Mouse (Mus musculus) lung, embryonic 14.5 days (tissue): ENCODE measurements around the gene Nipal1. TPM values are rescaled to one million over a fixed set of nuclear protein-coding genes. Genes with fewer than 3 reads are reported as not detected.

Source experiments
- ATAC-seq: fragments of 200-750 bp; cut with Nextera tagmentation; 2 replicates; pipeline ENCODE4 v1.8.0; 2017; ENCODE audit warnings: mild to moderate bottlenecking, moderate TSS enrichment, moderate library complexity; ENCODE audit not compliant: insufficient read depth
- DNase-seq: peaks from one replicate; pipeline ENCODE4 v3.0.0-alpha.2; 2015
- H3K27ac ChIP-seq: fragments of 300-500 bp; sonication (generic); 2 replicates; pipeline ENCODE4 v1.5.1; 2014; ENCODE audit warnings: low read depth, mild to moderate bottlenecking, moderate library complexity
- H3K27me3 ChIP-seq: fragments of 300-500 bp; sonication (generic); 2 replicates; pipeline ENCODE4 v1.6.1; 2014; ENCODE audit warnings: low read length, control low read depth; ENCODE audit not compliant: insufficient read depth
- H3K36me3 ChIP-seq: fragments of 300-500 bp; sonication (generic); 2 replicates; pipeline ENCODE4 v1.6.1; 2014; ENCODE audit warnings: control low read depth; ENCODE audit not compliant: insufficient read depth
- H3K4me1 ChIP-seq: fragments of 300-500 bp; sonication (generic); 2 replicates; pipeline ENCODE4 v1.6.1; 2014; ENCODE audit warnings: antibody characterized with exemption, control low read depth; ENCODE audit not compliant: insufficient read depth
- H3K4me2 ChIP-seq: fragments of 300-500 bp; sonication (generic); 2 replicates; pipeline ENCODE4 v1.6.1; 2014; ENCODE audit warnings: mild to moderate bottlenecking
- H3K4me3 ChIP-seq: fragments of 300-500 bp; sonication (generic); 2 replicates; pipeline ENCODE4 v1.5.1; 2014; ENCODE audit warnings: low read depth, low read length
- H3K9ac ChIP-seq: fragments of 300-500 bp; sonication (generic); 2 replicates; pipeline ENCODE4 v1.6.1; 2014
- H3K9me3 ChIP-seq: fragments of 300-500 bp; sonication (generic); 2 replicates; pipeline ENCODE4 v1.6.1; 2016; ENCODE audit warnings: low read depth, low read length, control low read depth
- CTCF ChIP-seq: IDR thresholded peaks from 2 replicates; pipeline ENCODE4 v1.5.1; 2016; ENCODE audit warnings: antibody characterized with exemption, low read depth
- WGBS: fragments of 180-500 bp; shearing (Covaris S2); extraction: QIAGEN DNeasy Blood & Tissue Kit; methylation state at CpG from one replicate; pipeline ENCODE4 v1.1.7; 2014; 5-methylcytosine and 5-hydroxymethylcytosine counted together
- polyA plus RNA-seq: library from polyadenylated mRNA; unstranded; fragments of >200 nt; fragmentation: Nextera tagmentation; extraction: Ambion mirVana; gene quantifications from 2 replicates; pipeline ENCODE4 v1.2.1, GENCODE M21; 2014

The Nipal1 gene
- polyA plus RNA-seq, 1 experiment from 2014 or later = 0.29 TPM

DNA sequence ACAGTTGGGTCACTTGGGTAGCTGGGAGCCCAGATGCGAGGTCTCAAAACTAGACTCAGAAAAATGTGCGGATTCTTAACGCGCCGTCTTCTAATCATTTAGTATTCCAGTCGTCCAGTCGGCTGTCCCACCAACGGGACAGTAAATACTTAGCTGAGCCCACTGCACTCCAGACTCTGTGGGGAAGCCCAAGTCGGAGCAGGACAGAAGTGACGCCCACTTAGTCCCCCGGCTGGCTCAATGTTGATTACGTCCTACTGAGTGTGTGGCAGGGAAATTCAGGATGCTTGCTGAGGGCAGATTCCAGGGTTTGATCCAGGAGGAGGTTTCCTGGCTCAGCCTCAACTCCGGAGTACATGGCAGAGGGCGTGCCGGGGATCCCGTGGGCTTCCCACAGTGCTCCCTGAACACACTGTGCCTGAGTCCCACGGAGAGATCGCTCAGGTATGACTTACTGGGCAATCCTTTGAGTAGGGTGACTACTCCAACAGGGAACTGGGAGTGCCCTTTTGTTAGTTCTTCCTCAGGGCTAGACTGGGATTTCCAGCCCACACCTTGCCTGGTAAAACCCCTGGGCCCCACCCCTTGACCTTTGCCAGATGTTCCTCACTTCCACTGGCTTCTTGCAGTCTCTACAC is 482 bp downstream of the Nipal1 start:
- DNase-seq (peak; percentile 41), ATAC-seq (peak; percentile 73)
- Histone ChIP-seq H3K36me3 (no peaks in the 10 kb centered on the region), H3K9ac (peak overlapping the region; percentile 20), H3K4me3 (peak overlapping the region; percentile 47), H3K27me3 (peaks cover 10% of the 10 kb centered on the region; the same call in 1 of the 2 replicates), H3K9me3 (no peaks in the 10 kb centered on the region), H3K4me1 (no peaks in the 10 kb centered on the region), H3K27ac (no peak overlapping the region), H3K4me2 (peak overlapping the region; percentile 89)
- 6% methylated on average over 18 of the region's 18 CpGs for WGBS
- TF ChIP-seq CTCF = no peak

DNA sequence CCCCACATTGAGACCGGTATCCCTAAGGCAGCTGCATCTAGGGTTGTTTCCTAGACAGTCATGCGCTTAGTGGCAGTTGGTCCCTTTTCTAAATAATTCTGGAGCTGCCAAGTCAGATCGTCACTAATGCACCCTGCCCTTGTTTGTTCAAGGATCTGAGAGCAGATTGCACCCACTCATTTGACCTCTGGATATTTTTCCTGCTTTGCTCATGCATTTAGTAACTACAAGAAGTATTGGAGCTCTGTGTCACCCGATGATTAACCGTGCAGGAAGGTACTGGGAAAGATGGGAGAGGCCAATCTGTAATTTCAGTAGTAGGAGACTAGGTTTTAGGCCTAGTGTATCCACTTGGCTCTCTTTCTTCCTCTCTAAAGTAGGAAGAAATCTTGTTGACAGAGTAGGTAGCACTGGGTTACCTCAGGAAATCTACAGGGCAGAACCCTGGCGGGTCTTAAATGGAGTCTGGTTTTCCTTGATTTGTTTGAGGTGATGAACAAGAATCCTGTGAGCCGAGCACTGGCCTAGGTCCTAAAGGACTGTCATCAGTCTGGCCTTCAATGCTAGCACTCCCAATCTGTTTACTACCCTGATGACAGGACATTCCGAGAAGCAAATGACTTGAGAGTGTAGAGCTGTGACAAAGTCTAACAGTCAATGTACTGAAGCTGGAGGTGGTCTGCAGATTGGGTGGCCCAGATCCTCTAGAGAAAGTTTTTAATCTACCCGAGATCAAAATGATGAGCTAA is 1.6 kb downstream of the Nipal1 start:
- no peak for DNase-seq
- no peaks in the 10 kb centered on the region for H3K4me1 ChIP-seq
- no peak overlapping the region for H3K4me3 ChIP-seq
- ATAC-seq = no peak
- no peaks in the 10 kb centered on the region for H3K36me3 ChIP-seq
- peaks cover 10% of the 10 kb centered on the region; the same call in 1 of the 2 replicates for H3K27me3 ChIP-seq
- H3K4me2 ChIP-seq = no peak overlapping the region
- no peak overlapping the region for H3K27ac ChIP-seq
- WGBS = 74% methylated on average over 9 of the region's 9 CpGs
- no peak overlapping the region for H3K9ac ChIP-seq
- H3K9me3 ChIP-seq = no peaks in the 10 kb centered on the region
- no peak for TF ChIP-seq CTCF

DNA sequence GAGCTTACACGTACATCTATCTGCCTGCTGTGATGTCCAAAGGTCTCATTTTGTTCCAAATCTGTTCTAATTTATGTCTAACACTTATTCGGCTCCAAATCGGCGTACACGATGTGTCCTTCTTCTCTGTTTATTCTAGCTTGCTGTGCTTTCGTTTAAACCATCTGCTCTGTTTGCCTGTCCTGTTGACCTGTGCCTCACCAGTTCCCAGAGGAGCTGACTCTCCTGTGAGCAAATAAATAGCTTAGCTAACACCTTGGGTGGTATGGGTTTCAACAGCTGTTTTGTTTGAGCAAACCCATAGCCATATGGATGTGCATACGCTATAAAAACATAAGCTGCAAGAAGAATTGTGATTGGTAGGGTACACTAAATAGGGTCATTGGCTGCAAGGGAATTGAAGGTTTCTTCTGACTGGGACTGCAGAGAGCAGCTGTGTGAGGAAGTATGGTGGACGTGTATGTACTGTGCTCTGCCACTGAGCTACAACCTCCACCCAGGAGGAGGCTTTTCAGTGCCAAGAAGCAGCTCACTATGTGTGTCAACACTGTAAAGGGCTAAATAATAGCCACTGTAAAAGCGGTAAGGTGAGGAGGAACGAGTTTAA is 5.6 kb downstream of the Nipal1 start:
- H3K27ac ChIP-seq = no peak overlapping the region
- H3K4me1 ChIP-seq = no peaks in the 10 kb centered on the region
- no peak for TF ChIP-seq CTCF
- H3K4me2 ChIP-seq = no peak overlapping the region
- no peaks in the 10 kb centered on the region for H3K9me3 ChIP-seq
- H3K4me3 ChIP-seq = no peak overlapping the region
- H3K36me3 ChIP-seq = no peaks in the 10 kb centered on the region
- 42% methylated on average over 10 of the region's 10 CpGs for WGBS
- no peak overlapping the region for H3K9ac ChIP-seq
- ATAC-seq (no peak), DNase-seq (no peak)
- no peaks in the 10 kb centered on the region for H3K27me3 ChIP-seq

DNA sequence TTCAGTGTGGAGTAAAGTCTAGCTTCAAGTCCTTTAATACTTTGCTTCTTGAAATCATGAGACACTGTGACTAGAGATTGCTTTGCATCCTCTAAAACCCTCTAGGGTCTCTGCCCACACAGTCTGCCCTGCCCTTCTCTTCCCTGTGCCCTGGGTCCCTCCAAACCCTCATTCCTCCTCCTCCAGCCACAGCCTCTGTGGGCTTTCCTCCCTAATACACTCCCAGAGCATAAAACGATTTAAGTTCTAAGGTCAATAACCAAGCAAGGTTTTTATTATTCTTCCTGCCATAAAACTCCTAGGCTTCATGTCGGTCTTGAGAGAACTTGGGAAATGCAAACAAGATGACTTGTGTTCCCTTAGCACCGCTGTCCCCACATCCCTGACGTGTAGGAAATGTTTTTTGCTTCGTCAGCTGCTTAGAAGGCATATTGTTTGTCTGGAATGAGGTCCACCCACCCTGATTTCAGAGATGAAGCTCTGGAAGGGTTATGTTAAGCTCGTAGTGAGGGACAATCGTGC is 8.7 kb downstream of the Nipal1 start:
- 58% methylated on average over 7 of the region's 7 CpGs for WGBS
- Histone ChIP-seq H3K36me3 (no peaks in the 10 kb centered on the region), H3K9ac (no peak overlapping the region), H3K4me2 (no peak overlapping the region), H3K9me3 (no peaks in the 10 kb centered on the region), H3K27me3 (no peaks in the 10 kb centered on the region), H3K27ac (no peak overlapping the region), H3K4me3 (no peak overlapping the region), H3K4me1 (no peaks in the 10 kb centered on the region)
- ATAC-seq (no peak), DNase-seq (no peak)
- TF ChIP-seq CTCF = no peak

DNA sequence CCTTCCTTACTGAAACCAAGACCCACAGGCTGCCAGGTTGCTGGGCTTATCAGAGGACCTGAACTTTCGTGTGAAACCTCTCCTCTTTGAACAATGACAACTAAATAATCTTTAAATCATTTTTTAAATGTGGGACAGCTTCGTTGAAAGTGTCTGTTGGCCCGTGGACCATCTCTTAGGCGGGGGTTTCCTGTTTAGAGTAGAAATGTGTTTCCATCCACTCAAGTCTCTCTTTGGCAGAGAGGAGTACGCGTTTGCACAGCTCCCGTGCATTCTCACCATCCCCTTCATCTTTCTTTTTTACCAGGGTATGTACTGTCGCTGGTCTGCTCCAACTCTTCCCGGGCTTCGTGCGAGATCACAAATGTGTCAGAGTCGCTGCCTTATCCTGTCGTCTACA is 10.8 kb downstream of the Nipal1 start:
- WGBS = 68% methylated on average over 13 of the region's 13 CpGs
- Histone ChIP-seq H3K9ac (no peak overlapping the region), H3K27ac (no peak overlapping the region), H3K4me3 (no peak overlapping the region), H3K36me3 (no peaks in the 10 kb centered on the region), H3K9me3 (no peaks in the 10 kb centered on the region), H3K4me2 (no peak overlapping the region), H3K4me1 (no peaks in the 10 kb centered on the region), H3K27me3 (no peaks in the 10 kb centered on the region)
- TF ChIP-seq CTCF = no peak
- no peak for DNase-seq
- ATAC-seq = no peak

DNA sequence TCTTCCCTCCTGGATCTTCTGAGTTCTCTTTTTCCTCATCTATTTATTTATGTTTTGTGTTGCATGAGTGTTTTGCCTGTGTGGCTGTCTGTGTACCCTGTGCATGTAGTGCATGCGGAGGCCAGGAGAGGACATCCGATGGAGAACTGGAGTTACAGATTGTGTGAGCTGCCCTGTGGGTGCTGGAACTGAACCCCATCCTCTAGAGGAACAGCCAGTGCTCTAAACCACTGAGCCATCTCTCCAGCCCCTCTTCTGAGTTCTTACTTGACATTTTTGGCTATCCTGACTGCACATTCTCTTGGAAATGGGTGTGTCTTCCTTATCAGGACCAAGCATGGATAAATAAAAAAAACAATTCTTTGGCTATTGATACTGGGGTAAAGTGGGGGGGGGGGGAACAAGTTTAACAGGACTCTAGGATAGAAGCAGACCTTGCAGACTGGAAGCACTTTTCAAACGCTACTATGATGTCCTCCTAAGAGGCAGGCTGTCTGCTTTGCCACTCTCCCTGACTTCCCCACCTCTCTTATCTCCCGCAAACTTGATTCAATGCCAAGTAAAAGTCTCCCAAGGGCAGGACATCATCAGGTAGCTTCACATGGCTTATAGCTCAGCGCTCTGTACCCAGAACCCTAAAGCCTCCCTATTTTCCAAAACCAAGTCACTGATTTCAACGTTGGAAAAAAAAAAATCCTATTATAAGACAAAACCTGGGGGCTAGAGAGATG is 13.6 kb downstream of the Nipal1 start:
- TF ChIP-seq CTCF = no peak
- DNase-seq (no peak), ATAC-seq (no peak)
- Histone ChIP-seq H3K36me3 (no peaks in the 10 kb centered on the region), H3K9ac (no peak overlapping the region), H3K4me1 (no peaks in the 10 kb centered on the region), H3K4me2 (no peak overlapping the region), H3K27ac (no peak overlapping the region), H3K27me3 (no peaks in the 10 kb centered on the region), H3K4me3 (no peak overlapping the region), H3K9me3 (no peaks in the 10 kb centered on the region)
- WGBS = 67% methylated on average over 6 of the region's 6 CpGs
